Mouse (Mus musculus): ENCODE results near the gene Mier2.

DNA sequence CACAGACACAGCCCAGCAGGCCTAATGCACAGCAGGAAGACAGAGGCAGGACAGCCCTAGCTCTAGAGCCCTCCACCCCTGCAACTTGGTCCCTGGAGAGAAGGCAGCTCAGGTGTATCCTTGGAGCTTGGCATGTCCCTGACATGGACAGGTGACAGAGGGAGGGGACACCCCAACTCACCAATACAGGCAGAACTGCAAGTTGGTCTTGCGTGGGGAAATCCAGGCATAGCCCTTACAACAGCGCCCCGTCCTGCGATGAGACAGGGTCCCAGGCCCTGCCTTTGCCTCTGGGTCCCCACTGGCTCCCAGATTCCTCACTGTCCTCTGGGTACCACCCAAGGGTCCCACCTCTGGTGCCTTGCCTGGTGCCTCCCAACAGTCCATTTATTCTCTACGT, 30.7 kb upstream of the Mier2 start:
- TF ChIP-seq GATA1 (IDR thresholded peaks at IDR 0.05; ENCODE audit: low read length) (no peak), TAL1 (IDR thresholded peaks at IDR 0.05; ENCODE audit: low read length) (no peak)
